Mouse (Mus musculus) cerebellum, adult 2 months (tissue): ENCODE data around the gene 1700086D15Rik.

Experiments
- CTCF ChIP-seq: fragments of 200-500 bp; IDR thresholded peaks from 2 replicates; pipeline ENCODE4 v1.5.1; 2011; ENCODE audit warnings: low read depth, mild to moderate bottlenecking, control low read depth, low read length, moderate library complexity, borderline replicate concordance; ENCODE audit not compliant: insufficient read depth
- POLR2A ChIP-seq: fragments of 200-500 bp; IDR thresholded peaks from 2 replicates; pipeline ENCODE4 v1.6.1; 2011; ENCODE audit warnings: low read length, control low read depth, borderline replicate concordance; ENCODE audit not compliant: insufficient read depth

GRCm38 (mm10) chr11:65170121-65170750 is 10.5 kb upstream of the 1700086D15Rik start:
- no peak for TF ChIP-seq POLR2A
- no peak for TF ChIP-seq CTCF
